Mouse (Mus musculus) ES-E14 (cell line): ENCODE data around the gene Myg1.

Experiments used
- CHD2 ChIP-seq: IDR thresholded peaks from 2 replicates; pipeline ENCODE4 v1.6.1; 2014; ENCODE audit warnings: mild to moderate bottlenecking, low read depth, low read length, inconsistent platforms
- HCFC1 ChIP-seq: IDR thresholded peaks from 2 replicates; pipeline ENCODE4 v1.6.1; 2012; ENCODE audit warnings: low read length, inconsistent platforms, borderline replicate concordance; ENCODE audit not compliant: insufficient read depth
- MAFK ChIP-seq: IDR thresholded peaks from 2 replicates; pipeline ENCODE4 v1.6.1; 2014; ENCODE audit warnings: mild to moderate bottlenecking, low read depth, low read length, inconsistent platforms; ENCODE audit not compliant: insufficient read depth

GRCm38 (mm10) chr15:102344490-102344889, 13.0 kb downstream of the Myg1 start:
- TF ChIP-seq MAFK (no peak), CHD2 (no peak), HCFC1 (no peak)
